Mouse (Mus musculus): ENCODE measurements around the gene Uspl1. TPM values are rescaled to one million over a fixed set of nuclear protein-coding genes. Genes with fewer than 3 reads are reported as not detected.

Gene Uspl1
- polyA plus RNA-seq, 1 experiment = 51.7 TPM

DNA sequence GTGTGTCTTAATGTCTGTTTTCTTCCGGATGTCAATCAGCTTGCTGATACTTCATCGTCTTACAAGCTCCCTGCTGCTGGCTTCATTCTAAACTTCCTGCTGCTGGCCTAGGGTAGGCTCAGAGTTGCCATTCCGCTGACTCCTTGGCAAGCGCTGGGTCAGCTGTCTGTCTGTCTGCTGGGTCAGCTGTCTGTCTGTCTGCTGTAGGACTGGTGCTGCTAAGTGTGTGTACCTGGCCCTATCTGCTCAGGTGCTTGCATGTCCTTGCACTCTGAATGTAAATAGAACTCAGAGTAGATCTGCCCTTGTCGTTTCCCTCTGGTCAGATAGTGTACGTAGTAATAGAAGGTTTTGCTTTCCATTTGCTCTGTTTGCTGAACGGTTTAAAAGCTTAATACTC is 20.7 kb downstream of the Uspl1 start:
- Histone ChIP-seq H3K4me1 (replicated peaks; ENCODE audit: control insufficient read depth, insufficient read depth, low read length) (no peaks in the 10 kb centered on the region), H3K27ac (ENCODE audit: control insufficient read depth, insufficient read depth, low read length) (no peak overlapping the region), H3K36me3 (ENCODE audit: control insufficient read depth, insufficient read depth, low read length) (peaks cover 83% of the 10 kb centered on the region), H3K4me3 (ENCODE audit: control insufficient read depth, insufficient read depth, low read length) (no peak overlapping the region), H3K27me3 (ENCODE audit: control insufficient read depth, insufficient read depth, low read length) (no peaks in the 10 kb centered on the region)
- DNase-seq = no peak
- 99% methylated on average over 7 of the region's 7 CpGs for WGBS
- TF ChIP-seq POLR2A (IDR thresholded peaks at IDR 0.05; ENCODE audit: control insufficient read depth, extremely low read depth, insufficient read depth, low read length, poor library complexity) (no peak), CTCF (IDR thresholded peaks at IDR 0.05; ENCODE audit: borderline replicate concordance, control insufficient read depth, extremely low read depth, insufficient read depth, low read length, poor library complexity) (no peak)

DNA sequence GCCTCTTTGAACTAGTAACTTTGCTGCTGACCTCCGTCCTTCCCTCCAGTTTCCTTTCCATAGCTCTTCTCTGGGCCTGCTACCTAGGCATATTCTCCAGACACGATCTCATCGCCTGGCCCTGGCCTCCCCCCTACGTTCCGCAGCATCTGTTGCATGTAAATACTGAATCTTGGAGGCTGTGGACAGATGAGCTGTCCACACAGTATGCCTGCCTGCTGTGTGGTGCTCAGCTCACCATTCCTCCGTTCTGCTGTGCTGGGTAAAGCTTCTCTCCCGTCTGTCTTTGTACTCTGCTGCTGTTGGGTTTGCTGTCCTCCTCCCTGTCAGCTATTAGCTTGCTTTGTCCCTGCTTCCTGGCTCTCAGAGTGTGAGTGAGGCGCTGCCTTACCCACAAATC is 21.1 kb downstream of the Uspl1 start:
- Histone ChIP-seq H3K36me3 (ENCODE audit: control insufficient read depth, insufficient read depth, low read length) (peaks cover 88% of the 10 kb centered on the region), H3K4me1 (replicated peaks; ENCODE audit: control insufficient read depth, insufficient read depth, low read length) (no peaks in the 10 kb centered on the region), H3K4me3 (ENCODE audit: control insufficient read depth, insufficient read depth, low read length) (no peak overlapping the region), H3K27ac (ENCODE audit: control insufficient read depth, insufficient read depth, low read length) (no peak overlapping the region), H3K27me3 (ENCODE audit: control insufficient read depth, insufficient read depth, low read length) (no peaks in the 10 kb centered on the region)
- 97% methylated on average over 8 of the region's 8 CpGs for WGBS
- TF ChIP-seq CTCF (IDR thresholded peaks at IDR 0.05; ENCODE audit: borderline replicate concordance, control insufficient read depth, extremely low read depth, insufficient read depth, low read length, poor library complexity) (no peak), POLR2A (IDR thresholded peaks at IDR 0.05; ENCODE audit: control insufficient read depth, extremely low read depth, insufficient read depth, low read length, poor library complexity) (no peak)
- DNase-seq = no peak

DNA sequence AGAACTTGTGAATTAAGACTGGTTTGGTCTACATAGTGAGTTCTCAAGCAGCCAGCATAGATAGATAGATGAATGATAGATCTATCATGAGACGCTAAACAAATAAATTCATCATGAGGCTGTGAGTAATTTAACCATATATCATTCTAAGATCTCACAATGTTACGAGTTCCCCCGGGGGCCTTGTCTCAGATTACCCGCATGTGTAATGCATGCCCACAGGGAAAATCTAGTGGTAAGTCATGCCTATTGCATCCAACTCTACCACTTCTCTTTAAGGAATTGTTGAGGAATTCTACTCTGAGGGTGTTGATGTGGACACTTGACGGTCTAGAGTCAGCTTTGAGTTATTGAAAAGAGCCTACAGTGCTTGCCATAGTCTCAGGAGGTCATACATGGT is 22.1 kb downstream of the Uspl1 start:
- no peak overlapping the region for H3K27ac ChIP-seq (ENCODE audit: control insufficient read depth, insufficient read depth, low read length)
- H3K36me3 ChIP-seq (ENCODE audit: control insufficient read depth, insufficient read depth, low read length) = peaks cover 93% of the 10 kb centered on the region
- TF ChIP-seq CTCF (IDR thresholded peaks at IDR 0.05; ENCODE audit: borderline replicate concordance, control insufficient read depth, extremely low read depth, insufficient read depth, low read length, poor library complexity) (no peak), POLR2A (IDR thresholded peaks at IDR 0.05; ENCODE audit: control insufficient read depth, extremely low read depth, insufficient read depth, low read length, poor library complexity) (no peak)
- 97% methylated on average over 5 of the region's 5 CpGs for WGBS
- no peaks in the 10 kb centered on the region for H3K4me1 ChIP-seq (replicated peaks; ENCODE audit: control insufficient read depth, insufficient read depth, low read length)
- H3K4me3 ChIP-seq (ENCODE audit: control insufficient read depth, insufficient read depth, low read length) = no peak overlapping the region
- no peaks in the 10 kb centered on the region for H3K27me3 ChIP-seq (ENCODE audit: control insufficient read depth, insufficient read depth, low read length)
- no peak for DNase-seq

DNA sequence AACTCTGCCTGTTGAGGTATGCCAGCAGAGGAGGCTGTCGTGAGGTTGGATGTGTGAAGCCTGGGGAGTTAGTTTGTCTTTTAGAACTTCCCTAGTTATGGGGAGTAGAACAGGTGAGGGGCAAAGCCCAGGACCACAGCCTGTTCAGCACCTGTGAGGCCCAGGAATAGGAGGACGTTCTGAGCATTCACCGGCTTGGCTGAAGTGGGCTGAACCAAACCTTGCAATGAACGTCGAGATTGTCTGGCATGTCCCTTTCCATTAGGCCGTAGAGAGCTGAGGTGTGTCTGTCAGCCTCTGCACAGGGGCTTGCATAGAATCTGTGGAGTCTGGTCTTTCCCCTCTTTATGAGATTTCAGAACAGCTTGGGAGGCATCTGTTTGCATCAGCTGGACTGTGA is 23.5 kb downstream of the Uspl1 start:
- Histone ChIP-seq H3K27ac (ENCODE audit: control insufficient read depth, insufficient read depth, low read length) (no peak overlapping the region), H3K4me1 (replicated peaks; ENCODE audit: control insufficient read depth, insufficient read depth, low read length) (no peaks in the 10 kb centered on the region)
- WGBS = 94% methylated on average over 6 of the region's 6 CpGs

DNA sequence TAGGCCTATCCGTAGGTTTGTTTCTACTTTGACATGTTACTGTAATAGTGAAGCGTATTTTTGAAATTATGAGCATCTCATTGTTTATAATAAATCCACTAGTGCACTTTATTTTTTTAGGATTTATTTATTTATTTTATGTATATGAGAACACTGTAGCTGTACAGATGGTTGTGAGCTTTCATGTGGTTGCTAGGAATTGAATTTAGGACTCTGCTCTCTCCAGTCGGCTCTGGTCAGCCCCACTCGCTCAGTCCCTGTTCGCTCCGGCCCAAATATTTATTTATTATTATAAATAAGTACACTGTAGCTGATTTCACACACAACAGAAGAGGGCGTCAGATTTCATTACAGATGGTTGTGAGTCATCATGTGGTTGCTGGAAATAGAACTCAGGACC is 24.6 kb downstream of the Uspl1 start:
- 97% methylated on average over 7 of the region's 7 CpGs for WGBS
- H3K4me1 ChIP-seq (replicated peaks; ENCODE audit: control insufficient read depth, insufficient read depth, low read length) = no peaks in the 10 kb centered on the region

More for the DNA sequence above, 23.5 kb downstream of the Uspl1 start:
- no peaks in the 10 kb centered on the region for H3K27me3 ChIP-seq (ENCODE audit: control insufficient read depth, insufficient read depth, low read length)
- H3K36me3 ChIP-seq (ENCODE audit: control insufficient read depth, insufficient read depth, low read length) = peaks cover 93% of the 10 kb centered on the region
- no peak overlapping the region for H3K4me3 ChIP-seq (ENCODE audit: control insufficient read depth, insufficient read depth, low read length)
- DNase-seq = no peak
- no peak for TF ChIP-seq POLR2A (IDR thresholded peaks at IDR 0.05; ENCODE audit: control insufficient read depth, extremely low read depth, insufficient read depth, low read length, poor library complexity)
- no peak for TF ChIP-seq CTCF (IDR thresholded peaks at IDR 0.05; ENCODE audit: borderline replicate concordance, control insufficient read depth, extremely low read depth, insufficient read depth, low read length, poor library complexity)

DNA sequence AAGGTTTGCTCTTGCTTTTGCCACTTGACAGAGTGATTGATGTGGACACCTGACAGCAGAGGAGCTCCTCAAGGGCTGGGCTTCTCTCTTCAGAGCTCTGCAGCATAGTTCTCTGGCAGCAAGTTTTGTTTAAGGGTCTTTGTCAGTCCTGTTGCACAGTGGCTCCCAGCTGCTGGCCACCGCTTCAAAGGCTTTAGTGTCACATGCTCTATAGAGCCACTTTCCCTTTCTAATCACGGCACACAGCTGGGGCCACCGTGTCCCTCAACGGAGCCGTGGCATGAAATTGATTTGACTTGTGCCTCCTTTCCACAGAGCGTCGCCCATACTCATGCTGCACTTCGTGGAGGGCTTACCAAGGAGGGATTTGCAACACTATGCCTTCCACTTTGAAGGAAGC is 25.2 kb downstream of the Uspl1 start:
- Histone ChIP-seq H3K4me3 (ENCODE audit: control insufficient read depth, insufficient read depth, low read length) (no peak overlapping the region), H3K36me3 (ENCODE audit: control insufficient read depth, insufficient read depth, low read length) (peaks cover 93% of the 10 kb centered on the region), H3K27ac (ENCODE audit: control insufficient read depth, insufficient read depth, low read length) (no peak overlapping the region), H3K27me3 (ENCODE audit: control insufficient read depth, insufficient read depth, low read length) (no peaks in the 10 kb centered on the region), H3K4me1 (replicated peaks; ENCODE audit: control insufficient read depth, insufficient read depth, low read length) (no peaks in the 10 kb centered on the region)
- no peak for DNase-seq
- no peak for TF ChIP-seq CTCF (IDR thresholded peaks at IDR 0.05; ENCODE audit: borderline replicate concordance, control insufficient read depth, extremely low read depth, insufficient read depth, low read length, poor library complexity)
- no peak for TF ChIP-seq POLR2A (IDR thresholded peaks at IDR 0.05; ENCODE audit: control insufficient read depth, extremely low read depth, insufficient read depth, low read length, poor library complexity)
- WGBS = 92% methylated on average over 8 of the region's 8 CpGs

More for the DNA sequence above, 24.6 kb downstream of the Uspl1 start:
- TF ChIP-seq POLR2A (IDR thresholded peaks at IDR 0.05; ENCODE audit: control insufficient read depth, extremely low read depth, insufficient read depth, low read length, poor library complexity) (no peak), CTCF (IDR thresholded peaks at IDR 0.05; ENCODE audit: borderline replicate concordance, control insufficient read depth, extremely low read depth, insufficient read depth, low read length, poor library complexity) (no peak)
- Histone ChIP-seq H3K27me3 (ENCODE audit: control insufficient read depth, insufficient read depth, low read length) (no peaks in the 10 kb centered on the region), H3K36me3 (ENCODE audit: control insufficient read depth, insufficient read depth, low read length) (peaks cover 93% of the 10 kb centered on the region), H3K27ac (ENCODE audit: control insufficient read depth, insufficient read depth, low read length) (no peak overlapping the region), H3K4me3 (ENCODE audit: control insufficient read depth, insufficient read depth, low read length) (no peak overlapping the region)
- no peak for DNase-seq

DNA sequence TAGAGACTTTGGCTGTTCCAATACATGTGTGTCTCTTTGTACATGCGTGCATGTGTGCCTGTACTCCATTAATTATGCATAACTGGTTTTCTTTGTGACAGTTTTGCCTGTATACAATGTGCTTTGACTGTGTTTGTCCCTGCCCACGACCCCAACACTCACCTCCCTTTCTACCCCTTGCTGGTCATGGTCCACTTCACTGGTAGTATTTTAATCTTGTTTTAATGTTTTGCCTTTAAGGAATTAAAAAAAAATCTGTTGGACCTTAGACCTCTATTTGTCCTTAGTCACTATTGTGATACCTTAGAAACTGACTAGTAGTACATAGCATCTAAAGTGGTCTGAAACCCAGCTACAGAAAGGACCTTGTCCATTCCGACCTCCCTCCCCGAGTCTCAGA is 26.9 kb downstream of the Uspl1 start:
- TF ChIP-seq POLR2A (IDR thresholded peaks at IDR 0.05; ENCODE audit: control insufficient read depth, extremely low read depth, insufficient read depth, low read length, poor library complexity) = no peak
- no peak for TF ChIP-seq CTCF (IDR thresholded peaks at IDR 0.05; ENCODE audit: borderline replicate concordance, control insufficient read depth, extremely low read depth, insufficient read depth, low read length, poor library complexity)
- Histone ChIP-seq H3K4me1 (replicated peaks; ENCODE audit: control insufficient read depth, insufficient read depth, low read length) (no peaks in the 10 kb centered on the region), H3K36me3 (ENCODE audit: control insufficient read depth, insufficient read depth, low read length) (peaks cover 97% of the 10 kb centered on the region), H3K27me3 (ENCODE audit: control insufficient read depth, insufficient read depth, low read length) (no peaks in the 10 kb centered on the region), H3K27ac (ENCODE audit: control insufficient read depth, insufficient read depth, low read length) (no peak overlapping the region), H3K4me3 (ENCODE audit: control insufficient read depth, insufficient read depth, low read length) (no peak overlapping the region)
- WGBS = 98% methylated on average over 4 of the region's 4 CpGs
- DNase-seq = no peak
